8 mouse cellular contexts compared by ENCODE assay signal in the genomic region with DNA sequence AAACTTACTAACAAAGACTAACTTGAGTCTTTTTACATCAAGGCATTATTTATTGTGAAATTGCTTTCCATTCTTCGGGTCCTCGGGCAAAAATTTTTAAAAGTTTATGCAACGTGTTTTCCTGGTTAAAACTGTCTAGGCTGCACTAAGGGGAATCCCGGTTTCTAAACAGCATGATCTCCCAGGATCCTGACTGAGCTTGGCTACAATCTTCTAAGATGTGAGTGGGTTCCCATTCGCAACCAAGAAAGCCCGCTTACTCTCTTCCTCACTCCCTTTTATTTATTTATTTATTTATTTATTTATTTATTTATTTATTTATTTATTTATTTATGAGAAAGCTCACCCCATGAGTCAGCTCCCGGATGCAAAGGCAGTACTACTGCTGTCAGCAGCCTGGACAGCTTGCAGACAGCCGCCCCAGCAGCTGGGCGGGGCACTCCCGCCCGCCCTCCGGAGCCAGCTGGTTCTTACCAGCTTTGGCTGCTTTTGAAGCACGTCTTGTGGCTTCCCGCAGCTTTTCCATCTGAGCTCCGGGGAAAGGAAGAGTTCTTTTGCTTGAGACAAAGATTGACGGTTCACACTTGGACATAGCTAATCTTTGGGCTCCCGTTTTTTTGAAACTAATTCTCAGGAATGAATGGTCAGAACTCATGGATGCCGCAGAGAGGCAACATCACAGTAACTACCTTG.
DNase-seq lines count a peak whose midpoint lies in the region; ATAC-seq and TF ChIP-seq lines count a peak whose summit lies in the region.

No protein-coding gene starts in this region.

- intact Hi-C loops in left cerebral cortex, postnatal 36 days (cut with DNase I), result loop anchor here (1.0 to 10.0 kb wide), 2 partner anchors 60 to 158 kb away; no protein-coding TSS in a partner anchor

- no peak for TF ChIP-seq CTCF in intestine, postnatal 0 days (IDR thresholded peaks at IDR 0.05; ENCODE audit: low read depth)

- ATAC-seq in embryonic facial prominence, embryonic 12.5 days (ENCODE audit: insufficient number of reproducible peaks, insufficient read depth, low FRiP score, low TSS enrichment), result peak; percentile 86
- ATAC-seq in granulocyte monocyte progenitor cell, adult 5-6 weeks (replicated peaks; ENCODE audit: poor library complexity, severe bottlenecking), result peak; percentile 33; the same call in 1 of the 2 replicates
- ATAC-seq in intestine, postnatal 0 days, result peak; percentile 94

- no peak overlapping the region for H3K9ac ChIP-seq in embryonic facial prominence, embryonic 12.5 days
- H3K9ac ChIP-seq in intestine, postnatal 0 days (ENCODE audit: low read depth, low read length), result peak overlapping the region; percentile 17; the same call in 1 of the 2 replicates

- H3K4me1 ChIP-seq in embryonic facial prominence, embryonic 12.5 days, result peaks cover 4% of the 10 kb centered on the region; the same call in 1 of the 2 replicates
- 0 out of 2 replicates have a peak, but pooled peaks cover 5% of the 10 kb centered on the region for H3K4me1 ChIP-seq in intestine, postnatal 0 days (replicated peaks; ENCODE audit: control insufficient read depth, insufficient read depth, low read length)

- 43% methylated on average over 18 of the region's 18 CpGs for WGBS in embryonic facial prominence, embryonic 12.5 days
- WGBS in intestine, postnatal 0 days, result 27% methylated on average over 18 of the region's 18 CpGs

- peak overlapping the region; percentile 24 for H3K4me2 ChIP-seq in embryonic facial prominence, embryonic 12.5 days (replicated peaks)
- peak overlapping the region; percentile 51 for H3K4me2 ChIP-seq in intestine, postnatal 0 days (replicated peaks; ENCODE audit: low read depth)

- peak; percentile 47 for DNase-seq in brain, embryonic 18.5 days (ENCODE audit: low read depth, low spot score)
- peak; percentile 76 to 80 for DNase-seq in left cerebral cortex, postnatal 36 days (ENCODE audit: low spot score in 2 of 2)
- peak; percentile 87 for DNase-seq in mesoderm, embryonic 11.5 days (ENCODE audit: low read depth, low spot score)
- DNase-seq in spleen, adult 12 weeks (ENCODE audit: low spot score), result peak; percentile 74
- DNase-seq in B cell, adult 2 months, result no peak

- no peak overlapping the region for H3K27ac ChIP-seq in embryonic facial prominence, embryonic 12.5 days
- peak overlapping the region; percentile 66 for H3K27ac ChIP-seq in intestine, postnatal 0 days (ENCODE audit: low read depth, low read length)

- no peaks in the 10 kb centered on the region for H3K27me3 ChIP-seq in embryonic facial prominence, embryonic 12.5 days
- no peaks in the 10 kb centered on the region for H3K27me3 ChIP-seq in intestine, postnatal 0 days (replicated peaks; ENCODE audit: control insufficient read depth, insufficient read depth, low read length)

- H3K36me3 ChIP-seq in embryonic facial prominence, embryonic 12.5 days, result no peaks in the 10 kb centered on the region
- no peaks in the 10 kb centered on the region for H3K36me3 ChIP-seq in intestine, postnatal 0 days (ENCODE audit: control insufficient read depth, insufficient read depth)

- no peak overlapping the region for H3K4me3 ChIP-seq in embryonic facial prominence, embryonic 12.5 days
- H3K4me3 ChIP-seq in intestine, postnatal 0 days (ENCODE audit: low read depth, low read length), result no peak overlapping the region

- H3K9me3 ChIP-seq in embryonic facial prominence, embryonic 12.5 days, result no peaks in the 10 kb centered on the region
- no peaks in the 10 kb centered on the region for H3K9me3 ChIP-seq in intestine, postnatal 0 days (ENCODE audit: control insufficient read depth)

Comparison
In these comparisons a context has a peak if more than half of its experiments do, and no peak if none do; other contexts are left out.
1. DNase-seq: peak in brain, embryonic 18.5 days (single experiment), left cerebral cortex, postnatal 36 days (2 of 2), mesoderm, embryonic 11.5 days (single experiment) and spleen, adult 12 weeks (single experiment); none in B cell, adult 2 months (0 of 2).
2. ATAC-seq: peak in every context shown above with its lines; median percentile 94 in intestine, postnatal 0 days; 86 in embryonic facial prominence, embryonic 12.5 days; 33 in granulocyte monocyte progenitor cell, adult 5-6 weeks.